Mouse (Mus musculus): ENCODE measurements around the gene Pigt.

DNA sequence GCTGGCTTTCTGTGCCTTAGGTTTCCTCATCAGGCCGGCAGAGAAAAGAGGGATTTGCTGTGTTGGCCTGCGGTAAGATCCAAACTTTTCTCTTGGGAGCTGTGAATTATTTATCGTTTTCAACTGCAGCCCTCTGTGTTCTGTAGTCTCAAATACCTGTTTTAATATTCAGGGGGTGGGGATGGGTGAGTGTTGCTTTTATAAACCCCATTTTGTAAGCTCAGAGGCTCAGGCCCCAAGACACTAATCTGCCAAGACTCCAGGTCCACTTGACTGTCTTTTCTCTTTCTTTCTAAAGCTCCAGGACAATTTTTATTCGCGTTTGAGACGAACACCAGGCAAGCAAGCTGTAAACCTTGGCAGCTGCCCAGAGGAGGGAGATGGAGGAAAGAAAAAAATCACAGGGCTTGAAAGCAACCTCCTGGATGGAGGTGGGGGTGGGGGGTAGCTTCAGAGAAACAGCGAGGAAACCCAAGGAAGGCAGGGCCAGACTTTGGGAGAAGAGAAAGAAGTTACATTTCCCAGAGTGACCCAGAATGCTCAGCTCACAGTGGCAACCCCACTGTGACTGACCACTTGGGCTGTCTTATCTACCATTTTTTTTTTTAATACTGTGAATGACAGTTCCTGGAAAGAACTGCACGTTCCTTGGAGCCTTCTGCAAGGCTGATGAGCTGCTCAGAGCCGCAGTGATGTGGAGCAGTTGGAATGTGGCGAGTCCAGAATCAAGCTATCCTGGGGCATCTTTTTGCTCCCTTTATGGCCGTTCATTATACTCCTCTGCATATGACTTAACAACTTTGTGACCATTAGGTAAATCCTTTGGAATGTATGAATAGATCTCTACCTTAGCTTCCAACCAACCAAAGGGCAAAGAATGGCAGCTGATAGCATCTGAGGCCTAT, 21.2 kb downstream of the Pigt start:
- TF ChIP-seq CTCF (IDR thresholded peaks at IDR 0.05; ENCODE audit: borderline replicate concordance, extremely low read depth, insufficient read depth, insufficient read length) (no peak), POLR2A (IDR thresholded peaks at IDR 0.05; ENCODE audit: borderline replicate concordance, extremely low read depth, insufficient read depth, insufficient read length, poor library complexity, severe bottlenecking) (no peak)

Measured in brain, embryonic 14.5 days (tissue).